Mouse (Mus musculus) monocyte, adult 5-6 weeks (primary cell): ENCODE measurements at regions not wholly inside any gene's neighbourhood (a gene's known extent, or its start where the extent isn't known, plus 50 kb on each side); places are given as distances from the start of the nearest gene placed in this dataset.

ENCODE experiments used
- ATAC-seq: fragments of 153-309, 156-312 bp; replicated peaks from 2 replicates; pipeline ENCODE4 v1.8.0; 2017; ENCODE audit warnings: mild to moderate bottlenecking; ENCODE audit not compliant: low TSS enrichment, insufficient number of reproducible peaks, severe bottlenecking, poor library complexity, low FRiP score

DNA sequence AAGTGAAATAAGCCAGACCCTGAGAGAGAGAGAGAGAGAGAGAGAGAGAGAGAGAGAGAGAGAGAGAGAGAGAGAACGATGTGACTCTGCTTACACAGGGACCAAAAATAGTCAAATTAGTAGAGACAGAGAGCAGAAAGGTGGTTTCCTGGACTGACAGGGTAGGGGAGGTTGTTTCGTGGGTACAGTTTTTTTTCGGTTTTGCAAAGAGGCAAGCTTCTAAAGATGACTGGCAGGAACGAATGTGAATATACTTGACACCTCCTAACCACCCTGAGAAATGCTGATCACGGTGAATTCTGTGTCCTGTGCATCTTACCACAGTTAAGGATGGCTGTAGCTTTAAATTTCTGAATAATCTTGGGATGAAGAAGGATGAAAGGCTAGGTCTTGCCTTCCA lies 89.7 kb downstream of the Tomm20 start:
- ATAC-seq = no peak

GRCm38 (mm10) chr8:126855056-126855609 lies 90.5 kb downstream of the Tomm20 start:
- no peak for ATAC-seq

- ATAC-seq = no peak
These were observed 91.3 kb downstream of the Tomm20 start for GRCm38 (mm10) chr8:126854121-126855055.

DNA sequence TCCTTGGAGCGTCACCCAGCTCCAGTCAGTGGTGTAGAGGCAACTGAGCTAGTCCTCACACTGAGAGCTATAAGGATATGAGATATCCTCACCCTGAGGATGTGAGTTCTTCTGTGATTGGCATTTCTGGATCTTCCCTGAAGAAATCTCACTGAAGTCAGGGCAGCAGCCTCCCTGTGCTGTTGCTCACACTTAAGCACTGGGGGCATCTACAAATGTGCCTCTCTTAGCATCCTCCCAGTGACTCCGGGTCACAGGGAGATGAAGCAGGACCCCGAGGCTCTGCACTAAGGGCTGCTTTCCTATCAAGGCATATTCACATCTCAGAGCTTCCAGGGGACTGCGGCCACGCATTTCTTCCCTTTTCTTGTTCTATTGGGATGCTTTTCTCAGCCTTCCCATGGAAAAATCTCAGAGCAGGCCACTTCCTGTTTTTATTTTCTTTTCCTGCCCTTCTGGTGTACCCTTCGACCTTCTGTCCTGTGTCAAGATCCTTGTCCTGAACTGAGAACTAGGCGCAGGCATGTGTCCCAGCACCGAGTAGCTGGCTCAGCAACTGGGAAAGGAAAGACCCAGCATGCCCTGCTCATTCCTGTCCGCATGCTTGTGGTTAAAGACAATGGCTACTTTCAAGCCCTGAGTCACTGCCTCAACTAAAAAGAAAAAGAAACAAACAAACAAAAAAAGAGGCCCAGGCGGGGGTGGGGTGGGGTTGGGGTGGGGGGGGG lies 92.8 kb downstream of the Tomm20 start:
- no peak for ATAC-seq

DNA sequence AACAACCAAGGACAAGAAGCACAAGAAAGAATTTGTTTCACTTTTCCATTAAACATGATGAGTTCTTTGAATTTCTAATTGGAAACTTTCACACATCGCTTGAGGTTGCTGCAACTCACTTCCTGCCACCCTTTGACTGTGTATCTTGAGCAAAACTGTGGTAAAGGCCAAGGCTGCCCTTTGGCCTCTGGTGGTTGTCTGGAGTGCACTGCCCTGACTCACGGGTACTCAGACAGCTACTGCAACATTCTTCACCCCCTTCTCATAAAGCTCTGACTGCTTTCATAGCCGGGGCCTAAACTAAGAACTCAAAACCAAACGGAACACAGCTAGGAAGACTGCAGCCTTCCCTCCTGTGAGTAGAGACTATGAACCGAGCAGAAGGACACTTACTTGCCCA lies 93.5 kb downstream of the Tomm20 start:
- peak; percentile 51 for ATAC-seq

DNA sequence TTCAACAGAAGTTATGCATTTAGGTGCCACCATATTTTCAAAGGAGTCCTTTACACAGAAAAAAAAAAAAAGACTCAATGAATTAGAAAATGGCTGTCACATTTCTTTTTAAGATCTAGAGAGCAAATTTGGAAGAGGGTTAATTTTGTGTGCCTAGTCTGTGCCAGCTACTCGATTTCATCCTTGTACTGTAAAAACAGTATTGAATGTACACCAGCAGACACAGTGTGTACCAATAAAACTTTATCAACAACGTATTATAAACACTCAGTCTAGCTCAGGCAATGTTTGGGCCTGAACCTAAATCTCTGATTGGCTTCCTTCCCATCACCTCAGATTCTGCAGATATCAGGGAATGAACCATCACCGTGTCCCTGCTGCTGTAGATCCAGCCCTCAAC lies 93.9 kb downstream of the Tomm20 start:
- no peak for ATAC-seq

DNA sequence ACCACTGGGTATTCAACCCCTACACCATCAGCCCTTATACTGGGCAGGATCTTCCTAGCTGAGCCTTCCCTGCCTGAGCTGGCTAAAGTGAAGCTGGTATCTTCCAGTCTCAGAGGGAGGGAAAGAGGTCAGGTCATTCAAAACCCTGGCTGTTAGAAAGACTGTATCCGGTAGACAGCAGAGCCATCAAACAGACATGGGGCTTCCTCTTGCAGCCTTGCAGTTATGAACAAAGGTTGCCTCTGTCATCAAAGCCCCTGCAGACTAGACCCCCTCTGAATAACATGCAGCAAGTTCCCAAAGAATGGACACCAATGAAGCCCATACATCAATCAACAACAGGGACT lies 95.5 kb downstream of the Tomm20 start:
- ATAC-seq = no peak

- ATAC-seq = peak; percentile 37
These were observed 96.0 kb downstream of the Tomm20 start for GRCm38 (mm10) chr8:126849411-126850188.

- no peak for ATAC-seq
These were observed 97.1 kb downstream of the Tomm20 start for GRCm38 (mm10) chr8:126848369-126849105.

DNA sequence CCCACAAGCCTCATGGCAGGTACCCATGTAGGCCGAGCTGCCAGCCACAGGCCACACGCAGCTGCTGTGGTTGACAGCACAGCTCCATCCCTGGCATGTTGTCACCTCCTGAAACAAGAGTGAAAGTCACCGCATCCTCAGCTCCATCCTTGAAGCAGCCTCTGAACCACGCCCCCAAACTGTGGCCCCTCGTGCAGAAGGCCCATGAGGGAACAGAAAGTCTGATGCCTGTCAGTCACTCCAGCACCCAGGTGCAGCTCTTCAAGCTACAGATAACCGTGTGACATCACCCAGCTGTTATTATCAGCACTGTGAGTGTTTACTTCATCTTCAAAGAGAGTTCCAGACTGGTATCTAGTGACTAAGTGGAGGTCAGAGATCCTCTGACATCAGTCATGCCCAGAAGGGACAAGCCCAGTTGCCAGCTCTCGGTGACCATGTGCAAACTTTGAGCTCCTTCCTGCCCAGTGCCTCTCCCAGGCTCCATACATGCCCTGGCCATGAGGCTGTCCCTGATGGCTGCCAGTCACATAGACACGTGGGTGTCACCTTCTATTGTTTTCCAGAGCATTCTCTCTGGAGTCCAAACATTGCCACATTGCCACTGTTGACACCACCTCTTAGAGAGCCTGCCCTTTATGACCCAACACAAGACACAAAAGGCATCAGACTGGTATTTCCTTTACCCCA lies 97.8 kb downstream of the Tomm20 start:
- ATAC-seq = peak; percentile 9

GRCm38 (mm10) chr8:126846188-126846565 lies 99.5 kb downstream of the Tomm20 start:
- no peak for ATAC-seq

GRCm38 (mm10) chr8:126845530-126846187 lies 100.0 kb downstream of the Tomm20 start:
- peak; percentile 6; the same call in 1 of the 2 replicates for ATAC-seq

DNA sequence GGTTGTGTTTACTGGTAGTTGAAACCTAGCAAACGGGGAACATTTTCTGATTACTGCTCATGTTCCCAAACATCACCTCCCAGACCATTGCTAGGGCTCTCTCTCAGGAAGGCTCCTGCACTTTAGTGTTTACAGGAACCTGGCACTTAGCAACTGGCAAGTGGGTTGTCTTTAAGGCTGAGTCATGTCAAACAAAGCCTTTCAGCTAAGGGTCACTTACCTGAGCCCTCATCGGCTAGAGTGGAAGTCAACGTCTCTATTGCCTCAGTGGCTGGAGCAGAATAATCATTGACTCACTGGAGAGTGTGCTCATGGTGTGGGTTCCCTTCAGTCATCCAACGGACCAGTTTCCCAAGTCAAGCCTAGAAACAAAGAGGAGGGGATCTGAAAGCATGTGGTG lies 101.0 kb downstream of the Tomm20 start:
- ATAC-seq = no peak

GRCm38 (mm10) chr8:126841187-126841586 lies 104.5 kb downstream of the Tomm20 start:
- no peak for ATAC-seq

GRCm38 (mm10) chr8:126839712-126840355 lies 105.8 kb downstream of the Tomm20 start:
- ATAC-seq = peak; percentile 25; the same call in 1 of the 2 replicates

DNA sequence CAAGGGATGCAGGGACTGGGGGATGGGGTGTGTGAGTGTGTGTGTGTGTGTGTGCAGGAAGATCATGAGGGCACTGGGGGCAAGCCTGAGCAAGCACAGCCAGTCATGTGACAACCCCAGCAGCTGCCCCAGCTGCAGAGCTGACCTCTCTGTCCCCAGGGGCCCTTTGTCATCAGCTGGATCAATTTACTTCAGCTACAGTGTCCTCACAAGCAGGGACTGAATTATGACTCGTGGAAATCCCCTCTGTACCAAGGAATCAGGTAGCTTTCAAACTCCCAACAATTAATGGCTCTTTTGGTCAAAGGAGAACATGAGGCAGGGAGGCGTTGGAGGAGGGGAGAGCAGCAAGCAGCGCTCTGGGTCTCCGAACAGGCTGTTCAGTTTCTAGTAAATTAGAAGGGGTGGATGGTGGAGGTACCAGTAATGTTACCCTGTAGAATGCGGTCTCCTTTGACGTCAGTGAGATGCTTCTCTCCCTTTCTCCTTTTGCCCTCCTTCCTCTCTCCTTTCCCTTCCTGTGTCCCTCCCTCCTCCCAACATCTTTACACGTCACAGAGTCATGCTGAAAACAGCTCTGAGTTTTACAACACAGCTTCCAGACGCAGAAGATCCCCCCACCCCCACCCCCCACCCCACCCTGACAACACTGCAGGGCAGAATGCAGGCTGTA lies 106.5 kb downstream of the Tomm20 start:
- ATAC-seq = peak; percentile 40
